Mouse (Mus musculus): ENCODE measurements around the gene 1700067K01Rik. TPM values are rescaled to one million over a fixed set of nuclear protein-coding genes. Genes with fewer than 3 reads are reported as not detected.

1700067K01Rik gene
- total RNA-seq, 1 experiment from 2014 or later = not detected

- peak; percentile 75 for ATAC-seq (replicated peaks; ENCODE audit: low read depth, poor library complexity, severe bottlenecking)
Measured at GRCm38 (mm10) chr8:84009876-84010275, 8.6 kb downstream of the 1700067K01Rik start.

GRCm38 (mm10) chr8:84010625-84011611 lies 9.6 kb downstream of the 1700067K01Rik start:
- peak; percentile 27; the same call in 1 of the 2 replicates for ATAC-seq (replicated peaks; ENCODE audit: low read depth, poor library complexity, severe bottlenecking)

GRCm38 (mm10) chr8:84011705-84012498 lies 10.6 kb downstream of the 1700067K01Rik start, which contains the start of gene 2210011C24Rik:
Gene 2210011C24Rik (minus strand): TSS chr8:84012171.
- peak; percentile 27; the same call in 1 of the 2 replicates for ATAC-seq (replicated peaks; ENCODE audit: low read depth, poor library complexity, severe bottlenecking)

- peak; percentile 11; the same call in 1 of the 2 replicates for ATAC-seq (replicated peaks; ENCODE audit: low read depth, poor library complexity, severe bottlenecking)
Measured at GRCm38 (mm10) chr8:84012499-84013165, 11.3 kb downstream of the 1700067K01Rik start.

GRCm38 (mm10) chr8:84015833-84016232 lies 14.5 kb downstream of the 1700067K01Rik start:
- ATAC-seq (replicated peaks; ENCODE audit: low read depth, poor library complexity, severe bottlenecking) = no peak

- ATAC-seq (replicated peaks; ENCODE audit: low read depth, poor library complexity, severe bottlenecking) = 0 out of 2 replicates have a peak, but pooled peaks have one; percentile 12
Measured at GRCm38 (mm10) chr8:84019738-84020137, 18.4 kb downstream of the 1700067K01Rik start.

- ATAC-seq (replicated peaks; ENCODE audit: low read depth, poor library complexity, severe bottlenecking) = no peak
Measured at GRCm38 (mm10) chr8:84021096-84021495, 19.8 kb downstream of the 1700067K01Rik start, which contains the start of gene Palm3. Gene Palm3 (plus strand): TSS chr8:84021471.

- ATAC-seq (replicated peaks; ENCODE audit: low read depth, poor library complexity, severe bottlenecking) = no peak
Measured at GRCm38 (mm10) chr8:84021569-84021968, 20.3 kb downstream of the 1700067K01Rik start.

GRCm38 (mm10) chr8:84023085-84023484 lies 21.8 kb downstream of the 1700067K01Rik start:
- ATAC-seq (replicated peaks; ENCODE audit: low read depth, poor library complexity, severe bottlenecking) = no peak

GRCm38 (mm10) chr8:84023631-84024030 lies 22.3 kb downstream of the 1700067K01Rik start:
- no peak for ATAC-seq (replicated peaks; ENCODE audit: low read depth, poor library complexity, severe bottlenecking)

GRCm38 (mm10) chr8:84024171-84024570 lies 22.9 kb downstream of the 1700067K01Rik start:
- ATAC-seq (replicated peaks; ENCODE audit: low read depth, poor library complexity, severe bottlenecking) = peak; percentile 24; the same call in 1 of the 2 replicates

- ATAC-seq (replicated peaks; ENCODE audit: low read depth, poor library complexity, severe bottlenecking) = peak; percentile 57
Measured at GRCm38 (mm10) chr8:84025863-84026262, 24.6 kb downstream of the 1700067K01Rik start.

GRCm38 (mm10) chr8:84027449-84027848 lies 26.1 kb downstream of the 1700067K01Rik start:
- peak; percentile 69 for ATAC-seq (replicated peaks; ENCODE audit: low read depth, poor library complexity, severe bottlenecking)

- ATAC-seq (replicated peaks; ENCODE audit: low read depth, poor library complexity, severe bottlenecking) = no peak
Measured at GRCm38 (mm10) chr8:84029272-84029671, 28.0 kb downstream of the 1700067K01Rik start.

GRCm38 (mm10) chr8:84032777-84033176 lies 31.5 kb downstream of the 1700067K01Rik start:
- no peak for ATAC-seq (replicated peaks; ENCODE audit: low read depth, poor library complexity, severe bottlenecking)

GRCm38 (mm10) chr8:84038015-84038414 lies 36.7 kb downstream of the 1700067K01Rik start:
- no peak for ATAC-seq (replicated peaks; ENCODE audit: low read depth, poor library complexity, severe bottlenecking)

GRCm38 (mm10) chr8:84039050-84039449 lies 37.7 kb downstream of the 1700067K01Rik start:
- peak; percentile 65 for ATAC-seq (replicated peaks; ENCODE audit: low read depth, poor library complexity, severe bottlenecking)

GRCm38 (mm10) chr8:84042066-84042947 lies 41.0 kb downstream of the 1700067K01Rik start, which contains the start of gene Il27ra:
Gene Il27ra (minus strand): TSS chr8:84042589.
- ATAC-seq (replicated peaks; ENCODE audit: low read depth, poor library complexity, severe bottlenecking) = peak; percentile 83

GRCm38 (mm10) chr8:84042948-84043342 lies 41.6 kb downstream of the 1700067K01Rik start:
- ATAC-seq (replicated peaks; ENCODE audit: low read depth, poor library complexity, severe bottlenecking) = no peak

All from common myeloid progenitor, adult 5-6 weeks (primary cell).